Mouse (Mus musculus) MEL (cell line): Measurements from ENCODE around the gene Tbc1d1. TPM values are rescaled to one million over a fixed set of nuclear protein-coding genes. Genes with fewer than 3 reads are reported as not detected.

Experiments used
- DNase-seq: peaks from one replicate; pipeline ENCODE4 v3.0.0; 2011; ENCODE audit warnings: low read depth, low spot score
- H3K27ac ChIP-seq: 2 replicates; pipeline ENCODE4 v1.5.1; 2012; ENCODE audit warnings: low read depth, mild to moderate bottlenecking, control low read depth, low read length, moderate library complexity; ENCODE audit not compliant: control insufficient read depth
- H3K27me3 ChIP-seq, 2 experiments: fragments of 150-350 bp in 1 of 2; sonication (generic) in 1 of 2; 2 replicates each; pipeline ENCODE4 v1.6.1; 2012; ENCODE audit warnings: low read length in 2 of 2, mild to moderate bottlenecking in 2 of 2, improper control_type of control experiment in 1 of 2, moderate library complexity in 1 of 2; ENCODE audit not compliant: insufficient read depth in 2 of 2, control insufficient read depth in 1 of 2
- H3K36me3 ChIP-seq, 2 experiments: 2 replicates each; pipeline ENCODE4 v1.6.1; 2012 to 2014; ENCODE audit warnings: low read length in 2 of 2, improper control_type of control experiment in 1 of 2, inconsistent platforms in 1 of 2, mild to moderate bottlenecking in 1 of 2; ENCODE audit not compliant: insufficient read depth in 2 of 2, control insufficient read depth in 1 of 2
- H3K4me1 ChIP-seq, 2 experiments: fragments of 150-350 bp in 1 of 2; sonication (generic) in 1 of 2; 2 replicates each; pipeline ENCODE4 v1.6.1; 2012; ENCODE audit warnings: low read length in 2 of 2, improper control_type of control experiment in 1 of 2, mild to moderate bottlenecking in 1 of 2; ENCODE audit not compliant: insufficient read depth in 2 of 2, control insufficient read depth in 1 of 2
- H3K4me3 ChIP-seq, 2 experiments: fragments of 150-350 bp in 1 of 2; sonication (generic) in 1 of 2; 2 replicates each; pipeline ENCODE4 v1.5.1; 2012; ENCODE audit warnings: low read depth in 2 of 2, low read length in 2 of 2, mild to moderate bottlenecking in 2 of 2, moderate library complexity in 2 of 2, control low read depth in 1 of 2, improper control_type of control experiment in 1 of 2; ENCODE audit not compliant: control insufficient read depth in 1 of 2, insufficient read depth in 1 of 2
- H3K79me2 ChIP-seq: 2 replicates; pipeline ENCODE4 v1.6.1; 2012; ENCODE audit warnings: mild to moderate bottlenecking, low read length, moderate library complexity; ENCODE audit not compliant: control insufficient read depth, poor library complexity, insufficient read depth
- H3K9ac ChIP-seq: 2 replicates; pipeline ENCODE4 v1.6.1; 2012; ENCODE audit warnings: low read depth, mild to moderate bottlenecking, control low read depth, low read length, moderate library complexity; ENCODE audit not compliant: control insufficient read depth, poor library complexity, severe bottlenecking
- H3K9me3 ChIP-seq: fragments of 150-350 bp; sonication (generic); replicated peaks from 2 replicates; pipeline ENCODE4 v1.6.1; 2012; ENCODE audit warnings: mild to moderate bottlenecking, low read length, improper control_type of control experiment, moderate library complexity; ENCODE audit not compliant: insufficient read depth
- BHLHE40 ChIP-seq: IDR thresholded peaks from 2 replicates; pipeline ENCODE4 v1.6.1; 2012; ENCODE audit warnings: low read depth, mild to moderate bottlenecking, inconsistent platforms, low read length, improper control_type of control experiment, borderline replicate concordance
- CHD1 ChIP-seq: IDR thresholded peaks from 2 replicates; pipeline ENCODE4 v1.6.1; 2012; ENCODE audit warnings: low read depth, mild to moderate bottlenecking, inconsistent platforms, low read length, improper control_type of control experiment
- CHD2 ChIP-seq: IDR thresholded peaks from 2 replicates; pipeline ENCODE4 v1.6.1; 2011; ENCODE audit warnings: low read length, improper control_type of control experiment
- CTCF ChIP-seq, 3 experiments: IDR thresholded peaks in 2 of 3; conservative IDR thresholded peaks in 1 of 3; 2 replicates each; pipeline ENCODE4 v1.5.1; 2011 to 2012; ENCODE audit warnings: low read length in 3 of 3, low read depth in 2 of 3, mild to moderate bottlenecking in 2 of 3, improper control_type of control experiment in 1 of 3, inconsistent platforms in 1 of 3, mixed read lengths in 1 of 3, moderate library complexity in 1 of 3; ENCODE audit not compliant: control insufficient read depth in 1 of 3, insufficient read depth in 1 of 3, poor library complexity in 1 of 3, severe bottlenecking in 1 of 3
- E2F4 ChIP-seq: IDR thresholded peaks from 2 replicates; pipeline ENCODE4 v1.6.1; 2011; ENCODE audit warnings: low read depth, low read length, improper control_type of control experiment, borderline replicate concordance
- ETS1 ChIP-seq: IDR thresholded peaks from 2 replicates; pipeline ENCODE4 v1.6.1; 2012; ENCODE audit warnings: low read depth, mild to moderate bottlenecking, inconsistent platforms, low read length, improper control_type of control experiment, moderate library complexity
- GABPA ChIP-seq: IDR thresholded peaks from 2 replicates; pipeline ENCODE4 v1.6.1; 2012; ENCODE audit warnings: low read depth, mild to moderate bottlenecking, inconsistent platforms, low read length, improper control_type of control experiment, moderate library complexity
- KAT2A ChIP-seq: conservative IDR thresholded peaks from 2 replicates; pipeline ENCODE4 v1.6.1; 2012; ENCODE audit warnings: low read depth, low read length, improper control_type of control experiment, inconsistent platforms
- MEF2A ChIP-seq: IDR thresholded peaks from 2 replicates; pipeline ENCODE4 v1.6.1; 2014; ENCODE audit warnings: low read depth, mild to moderate bottlenecking, inconsistent platforms, low read length, improper control_type of control experiment; ENCODE audit not compliant: poor library complexity, insufficient replicate concordance, severe bottlenecking; ENCODE audit errors: extremely low read depth
- MXI1 ChIP-seq: IDR thresholded peaks from 2 replicates; pipeline ENCODE4 v1.6.1; 2011; ENCODE audit warnings: mild to moderate bottlenecking, low read depth, low read length, improper control_type of control experiment
- NELFE ChIP-seq: IDR thresholded peaks from 2 replicates; pipeline ENCODE4 v1.6.1; 2011; ENCODE audit warnings: low read depth, low read length, improper control_type of control experiment
- NRF1 ChIP-seq: IDR thresholded peaks from 2 replicates; pipeline ENCODE4 v1.6.1; 2014; ENCODE audit warnings: low read depth, mild to moderate bottlenecking, inconsistent platforms, low read length, improper control_type of control experiment, moderate library complexity; ENCODE audit not compliant: poor library complexity, insufficient read depth, severe bottlenecking
- POLR2A ChIP-seq, 2 experiments: IDR thresholded peaks; 2 replicates each; pipeline ENCODE4 v1.6.1; 2011 to 2012; ENCODE audit warnings: low read length in 2 of 2, mild to moderate bottlenecking in 2 of 2, control low read depth in 1 of 2, improper control_type of control experiment in 1 of 2, low read depth in 1 of 2, moderate library complexity in 1 of 2; ENCODE audit not compliant: control insufficient read depth in 1 of 2, insufficient read depth in 1 of 2, poor library complexity in 1 of 2
- POLR2AphosphoS5 ChIP-seq: IDR thresholded peaks from 2 replicates; pipeline ENCODE4 v1.6.1; 2012; ENCODE audit warnings: low read depth, borderline replicate concordance, mild to moderate bottlenecking, inconsistent platforms, low read length, moderate library complexity, mixed read lengths
- RCOR1 ChIP-seq: IDR thresholded peaks from 2 replicates; pipeline ENCODE4 v1.6.1; 2012; ENCODE audit warnings: low read depth, mild to moderate bottlenecking, inconsistent platforms, low read length, improper control_type of control experiment
- TAL1 ChIP-seq: IDR thresholded peaks from 2 replicates; pipeline ENCODE4 v1.6.1; 2012; ENCODE audit warnings: mild to moderate bottlenecking, inconsistent platforms, low read length, moderate library complexity, mixed read lengths
- TCF12 ChIP-seq: IDR thresholded peaks from 2 replicates; pipeline ENCODE4 v1.6.1; 2014; ENCODE audit warnings: low read depth, mild to moderate bottlenecking, inconsistent platforms, low read length, improper control_type of control experiment, moderate library complexity
- UBTF ChIP-seq: IDR thresholded peaks from 2 replicates; pipeline ENCODE4 v1.6.1; 2012; ENCODE audit warnings: low read depth, mild to moderate bottlenecking, inconsistent platforms, low read length, improper control_type of control experiment, moderate library complexity, borderline replicate concordance; ENCODE audit not compliant: insufficient read depth
- USF1 ChIP-seq: IDR thresholded peaks from 2 replicates; pipeline ENCODE4 v1.6.1; 2014; ENCODE audit warnings: low read depth, mild to moderate bottlenecking, inconsistent platforms, low read length, improper control_type of control experiment, moderate library complexity
- USF2 ChIP-seq, 2 experiments: IDR thresholded peaks; 2 replicates each; pipeline ENCODE4 v1.6.1; 2011 to 2012; ENCODE audit warnings: improper control_type of control experiment in 2 of 2, low read length in 2 of 2, borderline replicate concordance in 1 of 2, inconsistent platforms in 1 of 2, low read depth in 1 of 2, mild to moderate bottlenecking in 1 of 2; ENCODE audit not compliant: insufficient read depth in 1 of 2
- ZNF384 ChIP-seq: IDR thresholded peaks from 2 replicates; pipeline ENCODE4 v1.6.1; 2012; ENCODE audit warnings: low read depth, mild to moderate bottlenecking, inconsistent platforms, low read length, improper control_type of control experiment
- polyA plus RNA-seq, 2 experiments: library from polyadenylated mRNA; stranded (reverse) in 1 of 2; unstranded in 1 of 2; fragments of >175 nt in 1 of 2; fragments of >200 nt in 1 of 2; gene quantifications; 2 replicates each; pipeline versions ENCODE4 v1.2.1 to v1.2.4; 2012; ENCODE audit warnings: low replicate concordance in 2 of 2, low read depth in 1 of 2; ENCODE audit not compliant: insufficient read length in 2 of 2, insufficient read depth in 1 of 2, missing spikeins in 1 of 2
- total RNA-seq: library from RNA; depleted of rRNA; stranded (reverse); fragments of 300-350 nt; gene quantifications from 2 replicates; pipeline ENCODE4 v1.2.3, GENCODE M21; 2012

Gene Tbc1d1
- total and polyA plus RNA-seq, 3 experiments: 22.5 to 24.4 TPM; not detected in 1

- no peak for DNase-seq
- H3K4me3 ChIP-seq: no peak overlapping the region
- peaks cover 14% of the 10 kb centered on the region for H3K79me2 ChIP-seq
- no peak overlapping the region for H3K27ac ChIP-seq
- H3K27me3 ChIP-seq: no peaks in the 10 kb centered on the region
- TF ChIP-seq ZNF384 (no peak), KAT2A (no peak), USF1 (no peak), MEF2A (no peak), POLR2A (IDR thresholded peaks at IDR 0.05; ENCODE audit: control insufficient read depth in 1 of 2, insufficient read depth in 1 of 2, low read depth in 1 of 2, low read length in 2 of 2, poor library complexity in 1 of 2) (no peak), TCF12 (no peak)
- TF ChIP-seq, all 39 proteins: peak for 0
- no peaks in the 10 kb centered on the region for H3K9me3 ChIP-seq
- H3K36me3 ChIP-seq: peaks cover 0 to 34% of the 10 kb centered on the region in 2 experiments; a peak in 2 of 4 replicates
- peaks cover 7 to 41% of the 10 kb centered on the region in 2 experiments for H3K4me1 ChIP-seq
- H3K9ac ChIP-seq: no peak overlapping the region
Observed at GRCm38 (mm10) chr5:64243666-64244065, 87.6 kb downstream of the Tbc1d1 start.

DNA sequence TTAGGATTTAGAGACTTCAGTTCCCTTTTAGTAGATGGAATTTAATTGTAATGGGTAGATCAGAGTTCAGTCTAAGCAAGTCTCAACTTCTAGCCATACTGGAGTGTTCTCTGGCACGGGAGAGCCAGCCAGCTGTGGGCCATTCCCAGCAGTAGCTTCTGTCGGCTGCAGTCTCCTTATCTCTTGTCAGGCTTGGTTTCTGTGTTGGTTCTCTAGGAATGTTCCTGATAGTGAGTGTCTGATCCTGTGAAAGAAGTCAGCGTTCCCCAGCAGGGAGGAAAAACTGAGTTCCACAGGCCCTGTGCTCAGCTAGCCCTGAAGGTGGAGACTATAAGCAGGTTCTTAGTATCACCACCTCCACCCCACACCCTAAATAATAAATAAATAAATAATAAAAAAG lies 88.2 kb downstream of the Tbc1d1 start:
- Histone ChIP-seq H3K9ac (no peak overlapping the region), H3K79me2 (peaks cover 14% of the 10 kb centered on the region), H3K27ac (no peak overlapping the region)
- no peak for DNase-seq
- no peak for TF ChIP-seq USF1
- TF ChIP-seq RCOR1: no peak
- no peak for TF ChIP-seq NRF1
- no peak for TF ChIP-seq CHD1
- no peak for TF ChIP-seq E2F4
- no peak for TF ChIP-seq BHLHE40
- TF ChIP-seq CHD2: no peak
- no peak for TF ChIP-seq MXI1
- no peak for TF ChIP-seq POLR2AphosphoS5
- TF ChIP-seq NELFE: no peak
- no peak for TF ChIP-seq UBTF
- no peak for TF ChIP-seq MEF2A
- no peak for TF ChIP-seq ETS1
- no peak for TF ChIP-seq GABPA
- no peak for TF ChIP-seq KAT2A
- no peak for TF ChIP-seq TCF12
- no peak for TF ChIP-seq CTCF (IDR thresholded peaks at IDR 0.05 in 2 of 3, conservative IDR thresholded peaks at IDR 0.05 in 1 of 3; ENCODE audit: control insufficient read depth in 1 of 3, insufficient read depth in 1 of 3, low read depth in 2 of 3, low read length in 3 of 3, poor library complexity in 1 of 3, severe bottlenecking in 1 of 3)
- no peak for TF ChIP-seq TAL1
- TF ChIP-seq USF2 (IDR thresholded peaks at IDR 0.05; ENCODE audit: borderline replicate concordance in 1 of 2, insufficient read depth in 1 of 2, low read depth in 1 of 2, low read length in 2 of 2): no peak
- TF ChIP-seq, all 39 proteins: peak for 0
- Histone ChIP-seq H3K36me3 (peaks cover 0 to 30% of the 10 kb centered on the region in 2 experiments; a peak in 2 of 4 replicates), H3K9me3 (no peaks in the 10 kb centered on the region), H3K27me3 (no peaks in the 10 kb centered on the region), H3K4me1 (peaks cover 7 to 41% of the 10 kb centered on the region in 2 experiments), H3K4me3 (no peak overlapping the region)
